Mouse (Mus musculus): ENCODE measurements at regions not wholly inside any gene's neighbourhood (a gene's known extent, or its start where the extent isn't known, plus 50 kb on each side); places are given as distances from the start of the nearest gene placed in this dataset.

GRCm38 (mm10) chr9:72217296-72218028 lies 57.2 kb upstream of the Zfp280d start:
- peak; percentile 48 for DNase-seq (ENCODE audit: low spot score)

- no peak for DNase-seq (ENCODE audit: low spot score)
These were observed 55.9 kb upstream of the Zfp280d start for GRCm38 (mm10) chr9:72218736-72219135.

DNA sequence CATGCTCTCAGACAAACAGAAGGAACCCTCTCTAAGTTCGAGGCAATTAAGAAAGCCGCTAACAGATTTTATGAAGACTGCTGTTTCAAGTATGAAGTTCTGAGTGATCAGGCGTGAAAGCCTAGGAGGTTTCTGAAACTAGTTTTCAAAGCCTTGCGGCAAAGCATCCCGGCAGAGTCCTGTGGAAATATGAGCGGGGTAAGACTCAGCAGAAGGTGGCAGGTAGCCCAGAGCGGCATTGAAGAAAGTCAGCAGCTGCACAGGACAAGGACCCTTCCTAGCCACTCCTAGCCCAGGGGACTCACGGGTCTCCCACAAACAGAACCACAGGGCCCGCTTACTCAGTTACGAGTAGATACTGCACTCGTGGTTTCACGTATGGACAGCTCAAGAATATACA lies 54.8 kb upstream of the Zfp280d start:
- DNase-seq (ENCODE audit: low spot score): peak; percentile 42

GRCm38 (mm10) chr9:72221333-72221732 lies 53.3 kb upstream of the Zfp280d start:
- DNase-seq (ENCODE audit: low spot score): no peak
